ENCODE assay signal across 12 mouse cellular contexts in genomic region chr5:129929924-129930855, GRCm38 (mm10). TPM values are rescaled to one million over a fixed set of nuclear protein-coding genes. Genes with fewer than 3 reads are reported as not detected.
A peak's percentile ranks its signal among the peaks of the same experiment; 100 is the strongest.
DNase-seq lines count a peak whose midpoint lies in the region; ATAC-seq and TF ChIP-seq lines count a peak whose summit lies in the region.
"Had no signal": no experiment of that assay in that cellular context is flagged by ENCODE, and none has a peak within 500 bp of the region (broad histone marks: within the 10 kb centered on the region; RNA-seq: fewer than 3 reads in every experiment).

No protein-coding gene starts in this region.

- DNase-seq in forebrain, embryonic 14.5 days (ENCODE audit: low spot score): no peak
- peak; percentile 96 for DNase-seq in lung, postnatal 0 days (ENCODE audit: low spot score)
- no peak for DNase-seq in spleen, adult 12 weeks (ENCODE audit: low spot score)
- no peak for DNase-seq in cerebellum, postnatal 25 days
- no peak for DNase-seq in ovary, postnatal 36 days (ENCODE audit: low spot score)
- DNase-seq: cerebellum, adult 2 months; right cerebral cortex, adult 18-20 months had no signal

- no peak overlapping the region for H3K4me3 ChIP-seq in forebrain, embryonic 12.5 days (replicated peaks)
- no peak overlapping the region for H3K4me3 ChIP-seq in forebrain, embryonic 14.5 days (ENCODE audit: low read depth, low read length)
- peak overlapping the region; percentile 41 for H3K4me3 ChIP-seq in E14TG2a.4 (replicated peaks; ENCODE audit: low read length)
- no peak overlapping the region for H3K4me3 ChIP-seq in lung, postnatal 0 days (ENCODE audit: low read depth, low read length)
- H3K4me3 ChIP-seq: embryonic facial prominence, embryonic 13.5 days had no signal

- no peaks in the 10 kb centered on the region for H3K36me3 ChIP-seq in forebrain, embryonic 12.5 days (replicated peaks)
- H3K36me3 ChIP-seq in forebrain, embryonic 14.5 days (ENCODE audit: control insufficient read depth, insufficient read depth, low read length): no peaks in the 10 kb centered on the region
- H3K36me3 ChIP-seq in E14TG2a.4 (ENCODE audit: insufficient read depth, low read length): no peaks in the 10 kb centered on the region
- H3K36me3 ChIP-seq in lung, postnatal 0 days (ENCODE audit: insufficient read depth, low read length): no peaks in the 10 kb centered on the region
- H3K36me3 ChIP-seq: embryonic facial prominence, embryonic 13.5 days had no signal

- no peak overlapping the region for H3K9ac ChIP-seq in forebrain, embryonic 12.5 days
- H3K9ac ChIP-seq in forebrain, embryonic 14.5 days (ENCODE audit: low read length): no peak overlapping the region
- no peak overlapping the region for H3K9ac ChIP-seq in lung, postnatal 0 days (replicated peaks; ENCODE audit: low read depth)
- H3K9ac ChIP-seq: embryonic facial prominence, embryonic 13.5 days had no signal

- TF ChIP-seq EP300 in lung, postnatal 0 days (IDR thresholded peaks at IDR 0.05): peak; percentile 66

- H3K9me3 ChIP-seq in forebrain, embryonic 12.5 days: no peaks in the 10 kb centered on the region
- H3K9me3 ChIP-seq in forebrain, embryonic 14.5 days (replicated peaks; ENCODE audit: control insufficient read depth, low read length): no peaks in the 10 kb centered on the region
- H3K9me3 ChIP-seq in E14TG2a.4 (ENCODE audit: low read length): no peaks in the 10 kb centered on the region
- no peaks in the 10 kb centered on the region for H3K9me3 ChIP-seq in lung, postnatal 0 days (ENCODE audit: low read length)
- H3K9me3 ChIP-seq: embryonic facial prominence, embryonic 13.5 days had no signal

- 0 out of 2 replicates have a peak overlapping the region, but pooled peaks have one; percentile 31 for H3K27ac ChIP-seq in forebrain, embryonic 12.5 days
- H3K27ac ChIP-seq in forebrain, embryonic 14.5 days (ENCODE audit: low read depth, low read length): no peak overlapping the region
- peak overlapping the region; percentile 52 for H3K27ac ChIP-seq in lung, postnatal 0 days (ENCODE audit: low read length)
- H3K27ac ChIP-seq: embryonic facial prominence, embryonic 13.5 days had no signal

- H3K4me2 ChIP-seq in forebrain, embryonic 12.5 days: no peak overlapping the region
- no peak overlapping the region for H3K4me2 ChIP-seq in forebrain, embryonic 14.5 days (ENCODE audit: low read length)
- H3K4me2 ChIP-seq in lung, postnatal 0 days (replicated peaks; ENCODE audit: low read depth, low read length): no peak overlapping the region
- H3K4me2 ChIP-seq: embryonic facial prominence, embryonic 13.5 days had no signal

- 49% methylated on average over 9 of the region's 9 CpGs for WGBS in forebrain, embryonic 12.5 days
- 32% methylated on average over 9 of the region's 9 CpGs for WGBS in forebrain, embryonic 14.5 days
- 29% methylated on average over 9 of the region's 9 CpGs for WGBS in lung, postnatal 0 days

- no peak for TF ChIP-seq CTCF in E14TG2a.4 (conservative IDR thresholded peaks at IDR 0.05; ENCODE audit: low read length)
- TF ChIP-seq CTCF in lung, postnatal 0 days (IDR thresholded peaks at IDR 0.05): no peak

- H3K4me1 ChIP-seq in forebrain, embryonic 12.5 days: peaks cover 4% of the 10 kb centered on the region
- no peaks in the 10 kb centered on the region for H3K4me1 ChIP-seq in forebrain, embryonic 14.5 days (ENCODE audit: control insufficient read depth, insufficient read depth, low read length)
- peaks cover 20% of the 10 kb centered on the region for H3K4me1 ChIP-seq in E14TG2a.4 (replicated peaks; ENCODE audit: low read depth, low read length)
- H3K4me1 ChIP-seq in lung, postnatal 0 days (ENCODE audit: insufficient read depth, low read depth, low read length): no peaks in the 10 kb centered on the region
- H3K4me1 ChIP-seq: embryonic facial prominence, embryonic 13.5 days had no signal

- no peaks in the 10 kb centered on the region for H3K27me3 ChIP-seq in forebrain, embryonic 12.5 days
- H3K27me3 ChIP-seq in forebrain, embryonic 14.5 days (replicated peaks; ENCODE audit: control insufficient read depth, insufficient read depth, low read length): no peaks in the 10 kb centered on the region
- no peaks in the 10 kb centered on the region for H3K27me3 ChIP-seq in E14TG2a.4 (ENCODE audit: insufficient read depth, low read length)
- no peaks in the 10 kb centered on the region for H3K27me3 ChIP-seq in lung, postnatal 0 days (replicated peaks; ENCODE audit: insufficient read depth, low read length)
- H3K27me3 ChIP-seq: embryonic facial prominence, embryonic 13.5 days had no signal

- no peak for ATAC-seq in forebrain, embryonic 12.5 days (ENCODE audit: low FRiP score)
- ATAC-seq in forebrain, embryonic 14.5 days: no peak; the same call in 1 of the 2 replicates
- ATAC-seq in granulocyte monocyte progenitor cell, adult 5-6 weeks (replicated peaks; ENCODE audit: poor library complexity, severe bottlenecking): peak; percentile 80
- ATAC-seq in lung, postnatal 0 days: peak; percentile 95

RNA-seq across cellular contexts. Expression of gene Vkorc1l1, which starts 11.6 kb away (rescaled TPM):
- polyA plus RNA-seq in forebrain, embryonic 12.5 days (2016; fragmentation: Nextera tagmentation; extraction: Ambion mirVana): 41.2 and 41.3 TPM in 2 replicates
- 21.1 and 28.5 TPM in 2 replicates for polyA plus RNA-seq in forebrain, embryonic 14.5 days (2014; fragmentation: Nextera tagmentation; extraction: Ambion mirVana)
- total RNA-seq in granulocyte monocyte progenitor cell, adult 5-6 weeks (2014; fragmentation: Nextera tagmentation): 36.6 and 44.6 TPM in 2 replicates
- 26.7 and 39.9 TPM in 2 replicates for total RNA-seq in granulocyte monocyte progenitor cell, adult 5-6 weeks (2017)
- 14.9 and 15.2 TPM in 2 replicates for polyA plus RNA-seq in lung, postnatal 0 days (2015; fragmentation: Nextera tagmentation; extraction: Ambion mirVana)

RNA-seq across cellular contexts. Expression of gene Nupr1l, which starts 21.9 kb away (rescaled TPM):
- polyA plus RNA-seq in forebrain, embryonic 12.5 days (2016; fragmentation: Nextera tagmentation; extraction: Ambion mirVana): 6.2 and 6.9 TPM in 2 replicates
- 3.8 and 5.6 TPM in 2 replicates for polyA plus RNA-seq in forebrain, embryonic 14.5 days (2014; fragmentation: Nextera tagmentation; extraction: Ambion mirVana)
- total RNA-seq in granulocyte monocyte progenitor cell, adult 5-6 weeks (2014; fragmentation: Nextera tagmentation): 0.21 and 1.5 TPM in 2 replicates
- 0.34 and 0.72 TPM in 2 replicates for total RNA-seq in granulocyte monocyte progenitor cell, adult 5-6 weeks (2017)
- 5.5 and 6.2 TPM in 2 replicates for polyA plus RNA-seq in lung, postnatal 0 days (2015; fragmentation: Nextera tagmentation; extraction: Ambion mirVana)

RNA-seq across cellular contexts. Expression of gene Phkg1, which starts 31.8 kb away (rescaled TPM):
- polyA plus RNA-seq in forebrain, embryonic 12.5 days (2016; fragmentation: Nextera tagmentation; extraction: Ambion mirVana): 0.23 and 0.32 TPM in 2 replicates
- 0.09 and 0.11 TPM in 2 replicates for polyA plus RNA-seq in forebrain, embryonic 14.5 days (2014; fragmentation: Nextera tagmentation; extraction: Ambion mirVana)
- total RNA-seq in granulocyte monocyte progenitor cell, adult 5-6 weeks (2014; fragmentation: Nextera tagmentation): 0.36 TPM in 1 of 2 replicates, not detected in the other
- 0.98 and 1.5 TPM in 2 replicates for total RNA-seq in granulocyte monocyte progenitor cell, adult 5-6 weeks (2017)
- polyA plus RNA-seq in lung, postnatal 0 days (2015; fragmentation: Nextera tagmentation; extraction: Ambion mirVana): 0.08 and 0.10 TPM in 2 replicates
- polyA plus RNA-seq: stomach, embryonic 14.5 days had no signal

RNA-seq across cellular contexts. Expression of gene Zbed5, which starts 34.7 kb away (rescaled TPM):
- 6.2 and 7.0 TPM in 2 replicates for polyA plus RNA-seq in forebrain, embryonic 12.5 days (2016; fragmentation: Nextera tagmentation; extraction: Ambion mirVana)
- polyA plus RNA-seq in forebrain, embryonic 14.5 days (2014; fragmentation: Nextera tagmentation; extraction: Ambion mirVana): 14.9 and 22.3 TPM in 2 replicates
- total RNA-seq in granulocyte monocyte progenitor cell, adult 5-6 weeks (2014; fragmentation: Nextera tagmentation): 1.2 and 3.1 TPM in 2 replicates
- total RNA-seq in granulocyte monocyte progenitor cell, adult 5-6 weeks (2017): 1.9 and 4.2 TPM in 2 replicates
- polyA plus RNA-seq in lung, postnatal 0 days (2015; fragmentation: Nextera tagmentation; extraction: Ambion mirVana): 2.3 and 2.7 TPM in 2 replicates

RNA-seq across cellular contexts. Expression of gene Chchd2, which starts 42.9 kb away (rescaled TPM):
- polyA plus RNA-seq in forebrain, embryonic 12.5 days (2016; fragmentation: Nextera tagmentation; extraction: Ambion mirVana): 756 and 796 TPM in 2 replicates
- polyA plus RNA-seq in forebrain, embryonic 14.5 days (2014; fragmentation: Nextera tagmentation; extraction: Ambion mirVana): 1,049 and 1,237 TPM in 2 replicates
- total RNA-seq in granulocyte monocyte progenitor cell, adult 5-6 weeks (2014; fragmentation: Nextera tagmentation): 360 and 388 TPM in 2 replicates
- 241 and 245 TPM in 2 replicates for total RNA-seq in granulocyte monocyte progenitor cell, adult 5-6 weeks (2017)
- 623 and 686 TPM in 2 replicates for polyA plus RNA-seq in lung, postnatal 0 days (2015; fragmentation: Nextera tagmentation; extraction: Ambion mirVana)

Comparison
In these comparisons a context has a peak if more than half of its experiments do, and no peak if none do; other contexts are left out.
1. ATAC-seq: peak in granulocyte monocyte progenitor cell, adult 5-6 weeks (single experiment) and lung, postnatal 0 days (single experiment); none in forebrain, embryonic 12.5 days (single experiment) and forebrain, embryonic 14.5 days (single experiment).